Mouse (Mus musculus): ENCODE measurements at regions not wholly inside any gene's neighbourhood (a gene's known extent, or its start where the extent isn't known, plus 50 kb on each side); places are given as distances from the start of the nearest gene placed in this dataset.
A peak's percentile ranks its signal among the peaks of the same experiment; 100 is the strongest.

GRCm38 (mm10) chr3:18988662-18989061, 639.8 kb downstream of the 1700064H15Rik start:
- DNase-seq (ENCODE audit: low spot score) (no peak), ATAC-seq (no peak)
- Histone ChIP-seq H3K27ac (ENCODE audit: low read length) (no peak overlapping the region), H3K36me3 (ENCODE audit: insufficient read depth, low read length) (no peaks in the 10 kb centered on the region), H3K9ac (replicated peaks; ENCODE audit: low read depth) (no peak overlapping the region), H3K4me2 (replicated peaks; ENCODE audit: low read depth, low read length) (no peak overlapping the region), H3K9me3 (ENCODE audit: low read length) (no peaks in the 10 kb centered on the region), H3K27me3 (replicated peaks; ENCODE audit: insufficient read depth, low read length) (no peaks in the 10 kb centered on the region), H3K4me3 (ENCODE audit: low read depth, low read length) (no peak overlapping the region), H3K4me1 (ENCODE audit: insufficient read depth, low read depth, low read length) (no peaks in the 10 kb centered on the region)
- TF ChIP-seq EP300 (IDR thresholded peaks at IDR 0.05) (no peak), CTCF (IDR thresholded peaks at IDR 0.05) (no peak)
- 76% methylated on average over 3 of the region's 3 CpGs for WGBS

- no peak overlapping the region for H3K27ac ChIP-seq (ENCODE audit: low read length)
- no peak overlapping the region for H3K4me3 ChIP-seq (ENCODE audit: low read depth, low read length)
- no peaks in the 10 kb centered on the region for H3K9me3 ChIP-seq (ENCODE audit: low read length)
- no peaks in the 10 kb centered on the region for H3K4me1 ChIP-seq (ENCODE audit: insufficient read depth, low read depth, low read length)
- ATAC-seq (no peak), DNase-seq (ENCODE audit: low spot score) (peak; percentile 14)
- TF ChIP-seq EP300 (IDR thresholded peaks at IDR 0.05), result no peak
- TF ChIP-seq CTCF (IDR thresholded peaks at IDR 0.05), result no peak
- no peaks in the 10 kb centered on the region for H3K27me3 ChIP-seq (replicated peaks; ENCODE audit: insufficient read depth, low read length)
- no peaks in the 10 kb centered on the region for H3K36me3 ChIP-seq (ENCODE audit: insufficient read depth, low read length)
- no peak overlapping the region for H3K4me2 ChIP-seq (replicated peaks; ENCODE audit: low read depth, low read length)
- 46% methylated on average over 13 of the region's 13 CpGs for WGBS
- H3K9ac ChIP-seq (replicated peaks; ENCODE audit: low read depth), result no peak overlapping the region
Measured at GRCm38 (mm10) chr3:18989577-18990240, 638.8 kb downstream of the 1700064H15Rik start.

GRCm38 (mm10) chr3:19000179-19000578, 628.3 kb downstream of the 1700064H15Rik start:
- H3K4me2 ChIP-seq (replicated peaks; ENCODE audit: low read depth, low read length), result no peak overlapping the region
- ATAC-seq (no peak), DNase-seq (ENCODE audit: low spot score) (no peak)
- H3K27ac ChIP-seq (ENCODE audit: low read length), result no peak overlapping the region
- H3K4me3 ChIP-seq (ENCODE audit: low read depth, low read length), result no peak overlapping the region
- no peaks in the 10 kb centered on the region for H3K36me3 ChIP-seq (ENCODE audit: insufficient read depth, low read length)
- no peaks in the 10 kb centered on the region for H3K9me3 ChIP-seq (ENCODE audit: low read length)
- TF ChIP-seq CTCF (IDR thresholded peaks at IDR 0.05) (no peak), EP300 (IDR thresholded peaks at IDR 0.05) (no peak)
- no peak overlapping the region for H3K9ac ChIP-seq (replicated peaks; ENCODE audit: low read depth)
- WGBS, result 71% methylated on average over 5 of the region's 5 CpGs
- H3K27me3 ChIP-seq (replicated peaks; ENCODE audit: insufficient read depth, low read length), result no peaks in the 10 kb centered on the region
- no peaks in the 10 kb centered on the region for H3K4me1 ChIP-seq (ENCODE audit: insufficient read depth, low read depth, low read length)

GRCm38 (mm10) chr3:19002056-19002455, 626.4 kb downstream of the 1700064H15Rik start:
- no peaks in the 10 kb centered on the region for H3K36me3 ChIP-seq (ENCODE audit: insufficient read depth, low read length)
- peak; percentile 8 for DNase-seq (ENCODE audit: low spot score)
- no peak overlapping the region for H3K4me2 ChIP-seq (replicated peaks; ENCODE audit: low read depth, low read length)
- H3K4me3 ChIP-seq (ENCODE audit: low read depth, low read length), result no peak overlapping the region
- H3K9me3 ChIP-seq (ENCODE audit: low read length), result no peaks in the 10 kb centered on the region
- no peak overlapping the region for H3K9ac ChIP-seq (replicated peaks; ENCODE audit: low read depth)
- H3K4me1 ChIP-seq (ENCODE audit: insufficient read depth, low read depth, low read length), result no peaks in the 10 kb centered on the region
- ATAC-seq, result no peak
- 49% methylated on average over 7 of the region's 7 CpGs for WGBS
- H3K27ac ChIP-seq (ENCODE audit: low read length), result no peak overlapping the region
- no peaks in the 10 kb centered on the region for H3K27me3 ChIP-seq (replicated peaks; ENCODE audit: insufficient read depth, low read length)
- TF ChIP-seq CTCF (IDR thresholded peaks at IDR 0.05), result no peak
- no peak for TF ChIP-seq EP300 (IDR thresholded peaks at IDR 0.05)

- Histone ChIP-seq H3K4me2 (replicated peaks; ENCODE audit: low read depth, low read length) (no peak overlapping the region), H3K9me3 (ENCODE audit: low read length) (no peaks in the 10 kb centered on the region), H3K27ac (ENCODE audit: low read length) (no peak overlapping the region), H3K4me3 (ENCODE audit: low read depth, low read length) (no peak overlapping the region), H3K36me3 (ENCODE audit: insufficient read depth, low read length) (no peaks in the 10 kb centered on the region), H3K9ac (replicated peaks; ENCODE audit: low read depth) (no peak overlapping the region), H3K4me1 (ENCODE audit: insufficient read depth, low read depth, low read length) (no peaks in the 10 kb centered on the region), H3K27me3 (replicated peaks; ENCODE audit: insufficient read depth, low read length) (no peaks in the 10 kb centered on the region)
- no peak for TF ChIP-seq EP300 (IDR thresholded peaks at IDR 0.05)
- TF ChIP-seq CTCF (IDR thresholded peaks at IDR 0.05), result no peak
- WGBS, result 41% methylated on average over 1 of the region's 1 CpGs
- DNase-seq (ENCODE audit: low spot score) (no peak), ATAC-seq (no peak)
Measured at GRCm38 (mm10) chr3:19004792-19005191, 623.7 kb downstream of the 1700064H15Rik start.

- Histone ChIP-seq H3K36me3 (ENCODE audit: insufficient read depth, low read length) (no peaks in the 10 kb centered on the region), H3K4me1 (ENCODE audit: insufficient read depth, low read depth, low read length) (no peaks in the 10 kb centered on the region), H3K4me3 (ENCODE audit: low read depth, low read length) (no peak overlapping the region), H3K27me3 (replicated peaks; ENCODE audit: insufficient read depth, low read length) (no peaks in the 10 kb centered on the region), H3K27ac (ENCODE audit: low read length) (no peak overlapping the region), H3K9me3 (ENCODE audit: low read length) (no peaks in the 10 kb centered on the region), H3K9ac (replicated peaks; ENCODE audit: low read depth) (no peak overlapping the region), H3K4me2 (replicated peaks; ENCODE audit: low read depth, low read length) (no peak overlapping the region)
- DNase-seq (ENCODE audit: low spot score) (no peak), ATAC-seq (no peak)
- 44% methylated on average over 3 of the region's 3 CpGs for WGBS
- no peak for TF ChIP-seq EP300 (IDR thresholded peaks at IDR 0.05)
- TF ChIP-seq CTCF (IDR thresholded peaks at IDR 0.05), result no peak
Measured at GRCm38 (mm10) chr3:19044566-19044965, 583.9 kb downstream of the 1700064H15Rik start.

- Histone ChIP-seq H3K36me3 (ENCODE audit: insufficient read depth, low read length) (no peaks in the 10 kb centered on the region), H3K27me3 (replicated peaks; ENCODE audit: insufficient read depth, low read length) (no peaks in the 10 kb centered on the region), H3K4me3 (ENCODE audit: low read depth, low read length) (no peak overlapping the region), H3K9ac (replicated peaks; ENCODE audit: low read depth) (no peak overlapping the region), H3K4me1 (ENCODE audit: insufficient read depth, low read depth, low read length) (no peaks in the 10 kb centered on the region), H3K4me2 (replicated peaks; ENCODE audit: low read depth, low read length) (no peak overlapping the region), H3K27ac (ENCODE audit: low read length) (no peak overlapping the region), H3K9me3 (ENCODE audit: low read length) (no peaks in the 10 kb centered on the region)
- TF ChIP-seq CTCF (IDR thresholded peaks at IDR 0.05), result peak; percentile 20; the same call in 1 of the 2 replicates
- no peak for TF ChIP-seq EP300 (IDR thresholded peaks at IDR 0.05)
- ATAC-seq (no peak), DNase-seq (ENCODE audit: low spot score) (no peak)
Measured at GRCm38 (mm10) chr3:19045933-19046332, 582.5 kb downstream of the 1700064H15Rik start.
